Mouse (Mus musculus): ENCODE measurements at regions not wholly inside any gene's neighbourhood (a gene's known extent, or its start where the extent isn't known, plus 50 kb on each side); places are given as distances from the start of the nearest gene placed in this dataset.

- TF ChIP-seq TAL1 (conservative IDR thresholded peaks at IDR 0.05; ENCODE audit: low read depth, low read length) (no peak), CTCF (IDR thresholded peaks at IDR 0.05; ENCODE audit: low read depth, low read length) (no peak), GATA1 (IDR thresholded peaks at IDR 0.05; ENCODE audit: borderline replicate concordance, low read length) (no peak), GATA2 (IDR thresholded peaks at IDR 0.05; ENCODE audit: borderline replicate concordance, low read depth, low read length) (no peak), POLR2AphosphoS5 (IDR thresholded peaks at IDR 0.05; ENCODE audit: insufficient replicate concordance, low read depth, low read length) (no peak)
These were observed 228.6 kb upstream of the Zpld1 start for GRCm38 (mm10) chr16:55526230-55526842.
